Mouse (Mus musculus): ENCODE results near the gene Itga10. TPM values are rescaled to one million over a fixed set of nuclear protein-coding genes. Genes with fewer than 3 reads are reported as not detected.

Gene Itga10
- total RNA-seq, 2 experiments from 2014 or later, result 1.2 to 3.2 TPM

DNA sequence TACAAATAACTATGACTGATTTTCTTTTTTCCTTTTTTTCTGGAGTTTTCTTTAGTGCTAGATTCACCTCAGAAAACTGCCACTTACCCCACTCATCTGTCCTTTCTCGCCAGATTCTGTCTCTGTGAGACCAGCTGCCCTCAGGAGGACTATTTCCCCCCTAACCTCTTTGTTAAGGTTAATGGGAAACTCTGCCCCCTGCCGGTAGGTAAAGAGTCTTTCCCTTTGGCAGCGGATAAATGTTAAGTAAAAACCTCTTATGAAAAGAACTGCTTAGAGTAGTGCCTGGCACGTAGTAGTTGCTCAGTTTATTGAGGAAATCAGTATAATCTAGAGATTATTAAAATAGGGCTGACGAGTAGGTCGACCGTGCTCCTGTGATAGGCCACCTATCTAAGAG lies 55.0 kb downstream of the Itga10 start:
- no peak for DNase-seq (ENCODE audit: low spot score in 2 of 2)
- intact Hi-C loops (cut with DNase I), result loop anchor here (10.0 kb wide), 1 partner anchor 156 kb away; no protein-coding TSS in a partner anchor

DNA sequence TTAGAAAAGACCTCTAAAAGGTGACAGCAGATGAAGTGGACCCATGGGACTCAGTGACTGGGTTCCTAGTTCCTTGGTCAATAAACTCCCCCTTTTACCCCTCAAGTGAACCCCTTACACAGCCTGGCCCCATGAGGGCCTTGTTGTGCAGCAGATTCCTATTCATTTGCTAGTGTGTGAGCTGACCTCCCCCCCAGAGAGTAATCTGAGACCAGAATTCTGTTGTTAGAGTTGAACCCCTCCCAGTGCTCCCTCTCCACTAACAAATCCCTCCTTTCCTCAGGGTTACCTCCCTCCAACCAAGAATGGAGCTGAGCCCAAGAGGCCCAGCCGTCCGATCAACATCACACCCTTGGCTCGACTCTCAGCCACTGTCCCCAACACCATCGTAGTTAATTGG lies 55.6 kb downstream of the Itga10 start:
- intact Hi-C loops (cut with DNase I), result loop anchor here (10.0 kb wide), 1 partner anchor 156 kb away; no protein-coding TSS in a partner anchor
- DNase-seq (ENCODE audit: low spot score in 2 of 2), result no peak

DNA sequence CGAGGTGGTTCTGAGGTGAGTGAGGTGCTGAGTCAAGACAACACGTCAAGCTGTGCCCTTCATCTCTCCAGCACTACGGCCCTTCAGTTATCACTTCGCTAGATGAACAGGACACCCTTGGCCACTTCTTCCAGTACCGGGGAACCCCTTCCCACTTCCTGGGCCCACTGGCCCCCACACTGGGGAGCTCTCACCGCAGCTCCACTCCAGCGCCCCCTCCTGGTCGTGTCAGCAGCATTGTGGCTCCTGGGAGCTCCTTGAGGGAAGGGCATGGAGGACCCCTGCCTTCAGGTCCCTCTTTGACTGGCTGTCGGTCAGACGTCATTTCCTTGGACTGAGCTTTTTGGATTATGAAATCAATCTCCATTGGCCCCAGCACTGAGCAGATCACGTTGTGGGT lies 59.4 kb downstream of the Itga10 start:
- no peak for DNase-seq (ENCODE audit: low spot score in 2 of 2)
- intact Hi-C loops (cut with DNase I), result loop anchor here (10.0 kb wide), 1 partner anchor 160 kb away; no protein-coding TSS in a partner anchor

DNA sequence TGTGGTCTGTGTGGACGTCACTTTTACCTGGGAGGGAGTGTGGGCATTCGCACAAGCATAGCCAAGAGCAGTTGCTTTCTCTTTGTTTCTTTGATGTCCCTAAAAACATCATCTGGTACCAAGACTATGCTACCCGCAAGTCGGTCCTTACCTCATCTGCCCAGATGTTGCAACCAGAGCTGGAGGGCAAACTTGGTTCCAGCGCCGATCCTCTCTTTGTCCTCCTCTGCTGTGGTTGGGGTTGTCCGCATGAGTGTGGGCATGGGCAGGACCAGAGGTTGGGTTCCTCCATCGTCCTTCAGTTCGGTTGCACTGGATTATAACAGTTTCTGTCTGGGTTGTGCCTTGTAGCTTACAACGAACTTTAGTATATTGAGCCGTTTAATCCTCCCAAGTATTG lies 60.8 kb downstream of the Itga10 start:
- intact Hi-C loops (cut with DNase I), result loop anchor here (10.0 kb wide), 1 partner anchor 161 kb away; no protein-coding TSS in a partner anchor
- no peak for DNase-seq (ENCODE audit: low spot score in 2 of 2)

DNA sequence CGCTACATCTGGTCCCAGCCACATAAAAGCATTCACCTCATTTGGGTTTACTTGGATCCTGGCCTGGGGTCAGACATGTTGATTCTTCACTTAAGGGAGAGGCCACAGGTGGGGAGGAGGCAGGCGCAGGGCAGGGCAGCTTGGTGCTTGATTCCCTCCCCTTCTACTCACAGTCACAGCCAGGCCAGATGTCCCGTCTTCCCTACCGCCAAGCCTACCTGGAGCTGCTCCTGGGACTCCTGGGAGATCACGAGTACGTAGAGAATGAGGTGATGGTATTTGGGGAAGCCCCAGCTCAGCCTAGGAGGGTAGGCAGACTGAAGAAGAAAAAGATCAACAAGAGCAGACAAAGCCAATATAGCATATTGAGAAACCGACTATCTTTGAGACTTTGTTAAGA lies 61.6 kb downstream of the Itga10 start:
- no peak for DNase-seq (ENCODE audit: low spot score in 2 of 2)
- intact Hi-C loops (cut with DNase I), result loop anchor here (10.0 kb wide), 1 partner anchor 162 kb away; no protein-coding TSS in a partner anchor

DNA sequence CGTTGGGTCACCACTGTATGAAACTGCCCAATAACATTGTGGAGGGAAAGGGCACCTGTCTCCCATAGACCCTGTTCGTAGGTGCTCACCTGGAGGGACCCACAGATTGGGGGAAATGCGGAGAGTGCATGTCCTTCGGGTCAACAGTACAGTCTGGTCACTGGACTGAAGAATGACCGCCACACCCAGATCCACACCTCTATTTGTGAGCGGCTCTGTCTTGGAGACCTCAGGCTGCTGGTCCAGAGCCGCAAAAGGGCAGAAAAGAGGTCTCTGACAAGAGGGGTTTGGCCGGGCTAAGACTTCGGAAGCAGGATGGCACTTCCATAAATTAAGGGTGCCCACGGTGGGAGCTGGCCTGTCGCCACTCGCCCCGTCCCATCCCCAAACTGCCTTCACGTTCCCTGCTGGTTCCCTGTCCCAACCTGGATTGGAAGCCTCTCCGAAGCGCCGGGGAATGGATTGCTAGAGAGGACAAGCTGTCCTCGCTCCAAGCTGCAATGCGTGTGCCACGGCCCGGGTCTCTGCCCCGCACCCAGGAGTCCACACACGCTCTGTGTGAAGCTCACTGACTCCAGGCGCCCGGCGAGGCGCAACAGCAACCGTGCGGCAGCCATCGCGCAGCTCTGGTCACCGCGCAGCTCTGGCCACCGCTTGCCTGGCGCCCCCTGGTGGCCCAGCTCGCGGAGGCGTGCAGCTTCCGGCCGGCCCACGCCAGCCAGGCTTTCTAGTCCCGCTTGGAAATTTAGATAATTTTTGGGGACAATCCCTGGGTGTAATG lies 62.7 kb downstream of the Itga10 start, which contains the start of gene Nudt17:
Nudt17 (minus strand) TSS at position 660 of the 781 bp plus-strand sequence.
- intact Hi-C loops (cut with DNase I), result loop anchor here (10.0 kb wide), 1 partner anchor 163 kb away; no protein-coding TSS in a partner anchor
- DNase-seq (ENCODE audit: low spot score in 2 of 2), result peak; percentile 74 to 85

DNA sequence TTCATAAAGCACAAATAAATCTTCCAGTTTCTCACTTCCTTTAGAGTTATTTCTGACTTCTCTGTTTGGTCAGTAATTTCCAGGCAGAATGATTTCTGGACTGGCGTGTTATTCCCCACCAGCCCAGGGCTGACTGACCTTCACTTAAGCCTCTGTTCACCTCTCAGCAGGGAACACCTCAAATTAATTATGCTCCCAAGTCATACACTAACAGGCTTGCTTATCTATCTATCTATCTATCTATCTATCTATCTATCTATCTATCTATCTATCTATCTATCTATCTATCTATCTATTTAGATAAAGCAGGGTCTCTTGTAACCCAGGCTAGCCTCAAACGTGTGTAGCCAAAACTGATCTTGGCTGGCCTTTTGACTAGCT lies 63.3 kb downstream of the Itga10 start:
- intact Hi-C loops (cut with DNase I), result loop anchor here (10.0 kb wide), 1 partner anchor 164 kb away; no protein-coding TSS in a partner anchor
- DNase-seq (ENCODE audit: low spot score in 2 of 2), result no peak

Other genes with a start within 250 kb of the Itga10 start
- gene BC107364, start 193.3 kb upstream of the Itga10 start, total RNA-seq (2021), result not detected
- 1 to 10 TPM in 1 of 2 experiments, under 1 TPM in 1; 0.77 to 2.1 TPM for gene Hfe2, start 120.4 kb upstream of the Itga10 start, total RNA-seq (2021)
- gene Txnip, start 87.6 kb upstream of the Itga10 start, total RNA-seq (2021), result 10 to 100 TPM; 19.5 to 21.8 TPM
- not detected for gene Gm16253, start 68.6 kb upstream of the Itga10 start, total RNA-seq (2021)
- 10 to 100 TPM; 22.5 to 29.9 TPM for gene Polr3gl, start 51.4 kb upstream of the Itga10 start, total RNA-seq (2021)
- gene Ankrd34a, start 48.9 kb upstream of the Itga10 start, total RNA-seq (2021), result 10 to 100 TPM; 68.9 to 75.7 TPM
- 10 to 100 TPM; 17.3 to 18.3 TPM for gene Lix1l, start 44.4 kb upstream of the Itga10 start, total RNA-seq (2021)
- gene Rbm8a, start 15.7 kb upstream of the Itga10 start, total RNA-seq (2021), result 10 to 100 TPM; 37.4 to 43.7 TPM
- 10 to 100 TPM; 56.1 to 57.1 TPM for gene Pex11b, start 10.2 kb upstream of the Itga10 start, total RNA-seq (2021)
- gene Gm42957, start 10.1 kb upstream of the Itga10 start, total RNA-seq (2021), result under 1 TPM; 0.17 to 0.66 TPM
- 1 to 10 TPM; 7.5 to 8.1 TPM for gene Ankrd35, start 24.5 kb downstream of the Itga10 start, total RNA-seq (2021)
- 10 to 100 TPM; 23.9 to 24.3 TPM for gene Pias3, start 50.8 kb downstream of the Itga10 start, total RNA-seq (2021)
- gene Nudt17, start 63.0 kb downstream of the Itga10 start, total RNA-seq (2021), result 1 to 10 TPM; 9.0 to 9.8 TPM
- 10 to 100 TPM; 24.1 to 28.0 TPM for gene Polr3c, start 82.0 kb downstream of the Itga10 start, total RNA-seq (2021)
- gene Rnf115, start 82.1 kb downstream of the Itga10 start, total RNA-seq (2021), result 10 to 100 TPM; 66.4 to 66.7 TPM
- gene Pdzk1, start 183.7 kb downstream of the Itga10 start, total RNA-seq (2021), result under 1 TPM; 0.15 to 0.34 TPM
- gene Cd160, start 183.8 kb downstream of the Itga10 start, total RNA-seq (2021), result not detected